Mouse (Mus musculus) liver, postnatal 0 days (tissue): ENCODE results near the gene Hoxa13. TPM values are rescaled to one million over a fixed set of nuclear protein-coding genes. Genes with fewer than 3 reads are reported as not detected.

Source experiments
- ATAC-seq: fragments of 200-750 bp; cut with Nextera tagmentation; 2 replicates; pipeline ENCODE4 v1.8.0; 2017; ENCODE audit warnings: mild to moderate bottlenecking, moderate library complexity
- DNase-seq: peaks from one replicate; pipeline ENCODE4 v3.0.0-alpha.2; 2016
- H3K27ac ChIP-seq: fragments of 300-500 bp; sonication (generic); 2 replicates; pipeline ENCODE4 v1.5.1; 2014; ENCODE audit warnings: antibody characterized with exemption, moderate library complexity, mild to moderate bottlenecking, low read depth
- H3K27me3 ChIP-seq: fragments of 300-500 bp; sonication (generic); 2 replicates; pipeline ENCODE4 v1.6.1; 2014; ENCODE audit warnings: low read length, control low read depth, mixed read lengths; ENCODE audit not compliant: insufficient read depth
- H3K36me3 ChIP-seq: fragments of 300-500 bp; sonication (generic); replicated peaks from 2 replicates; pipeline ENCODE4 v1.6.1; 2014; ENCODE audit warnings: mild to moderate bottlenecking, control low read depth, low read length, moderate library complexity, mixed read lengths; ENCODE audit not compliant: insufficient read depth
- H3K4me1 ChIP-seq: fragments of 300-500 bp; sonication (generic); 2 replicates; pipeline ENCODE4 v1.6.1; 2014; ENCODE audit warnings: antibody characterized with exemption, mild to moderate bottlenecking, control low read depth; ENCODE audit not compliant: insufficient read depth
- H3K4me2 ChIP-seq: fragments of 300-500 bp; sonication (generic); 2 replicates; pipeline ENCODE4 v1.6.1; 2014; ENCODE audit warnings: low read depth, mild to moderate bottlenecking, low read length, moderate library complexity, mixed read lengths
- H3K4me3 ChIP-seq: fragments of 300-500 bp; sonication (generic); 2 replicates; pipeline ENCODE4 v1.5.1; 2014; ENCODE audit warnings: low read depth, low read length
- H3K9ac ChIP-seq: fragments of 300-500 bp; sonication (generic); replicated peaks from 2 replicates; pipeline ENCODE4 v1.6.1; 2014; ENCODE audit warnings: mild to moderate bottlenecking, moderate library complexity
- H3K9me3 ChIP-seq: fragments of 300-500 bp; sonication (generic); 2 replicates; pipeline ENCODE4 v1.6.1; 2016; ENCODE audit warnings: mild to moderate bottlenecking, control low read depth, low read length, mixed read lengths
- CTCF ChIP-seq: sonication (generic); IDR thresholded peaks from 2 replicates; pipeline ENCODE4 v1.5.1; 2016; ENCODE audit warnings: antibody characterized with exemption, low read depth
- EP300 ChIP-seq: IDR thresholded peaks from 2 replicates; pipeline ENCODE4 v1.6.1; 2016; ENCODE audit warnings: antibody characterized with exemption, low read depth, mild to moderate bottlenecking
- WGBS: fragments of 180-500 bp; shearing (Covaris S2); extraction: QIAGEN DNeasy Blood & Tissue Kit; methylation state at CpG from one replicate; pipeline ENCODE4 v1.1.7; 2014; ENCODE audit not compliant: insufficient replicate concordance; 5-methylcytosine and 5-hydroxymethylcytosine counted together
- polyA plus RNA-seq: library from polyadenylated mRNA; unstranded; fragments of >200 nt; fragmentation: Nextera tagmentation; extraction: Ambion mirVana; gene quantifications from 2 replicates; pipeline ENCODE4 v1.2.1, GENCODE M21; 2015

Gene Hoxa13
- polyA plus RNA-seq, 1 experiment from 2014 or later: not detected

DNA sequence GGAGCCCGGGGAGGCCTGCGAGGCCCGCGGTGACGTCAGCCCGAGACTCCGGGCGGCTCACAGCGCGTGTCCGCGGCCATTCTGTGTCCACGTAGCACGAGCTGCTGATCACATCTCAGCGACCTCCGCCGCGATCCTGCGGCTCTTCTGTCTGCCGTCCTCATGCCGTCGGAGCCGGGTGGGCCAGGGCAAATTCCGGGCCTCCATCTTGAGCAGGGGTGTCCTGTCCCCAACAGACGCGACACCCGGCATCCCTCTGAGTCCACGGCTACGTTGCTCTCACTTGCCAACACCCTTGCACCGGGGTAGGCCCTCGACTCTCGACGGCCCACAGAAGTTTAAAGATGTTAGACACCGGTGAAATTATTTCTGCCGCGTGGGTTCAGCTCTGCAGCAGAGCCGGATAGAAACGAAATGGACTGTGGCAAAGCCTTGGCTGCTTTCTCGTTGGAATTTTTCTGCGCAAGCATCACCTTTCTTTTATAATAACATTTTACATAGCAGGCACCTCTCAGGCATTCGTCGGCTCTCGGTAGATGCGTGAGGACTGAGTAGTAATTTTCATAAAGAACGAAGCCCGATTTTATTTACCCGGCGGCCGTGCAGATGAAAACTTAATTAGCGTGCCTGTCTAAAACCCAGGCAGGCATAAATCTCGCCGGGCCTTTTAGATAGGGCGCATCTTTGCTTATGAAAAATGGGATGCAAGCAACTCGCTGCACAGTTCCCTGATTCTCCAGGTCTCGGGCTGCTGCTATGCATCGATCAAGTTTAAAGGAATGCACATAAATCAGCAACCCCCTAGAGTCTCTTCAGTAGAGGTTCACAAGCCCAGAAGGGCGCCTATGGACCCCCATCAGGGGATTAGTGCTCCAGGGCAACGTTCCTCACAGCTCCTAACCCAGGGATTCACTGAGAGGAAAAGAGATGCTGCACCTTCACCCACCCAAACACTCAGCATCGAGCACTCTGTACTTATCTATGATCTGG lies 6.9 kb downstream of the Hoxa13 start:
- H3K27me3 ChIP-seq: peaks cover 97% of the 10 kb centered on the region
- H3K9me3 ChIP-seq: no peaks in the 10 kb centered on the region
- DNase-seq: no peak
- TF ChIP-seq EP300 (no peak), CTCF (no peak)
- WGBS: 2% methylated on average over 59 of the region's 59 CpGs
- no peaks in the 10 kb centered on the region for H3K4me1 ChIP-seq
- ATAC-seq: no peak
- no peak overlapping the region for H3K4me2 ChIP-seq
- H3K4me3 ChIP-seq: no peak overlapping the region
- H3K9ac ChIP-seq: no peak overlapping the region
- H3K27ac ChIP-seq: no peak overlapping the region
- H3K36me3 ChIP-seq: no peaks in the 10 kb centered on the region

GRCm38 (mm10) chr6:52252775-52253376 lies 7.8 kb downstream of the Hoxa13 start:
- H3K9ac ChIP-seq: no peak overlapping the region
- TF ChIP-seq EP300 (no peak), CTCF (no peak)
- no peaks in the 10 kb centered on the region for H3K9me3 ChIP-seq
- 2% methylated on average over 35 of the region's 35 CpGs for WGBS
- no peaks in the 10 kb centered on the region for H3K4me1 ChIP-seq
- no peak overlapping the region for H3K4me3 ChIP-seq
- no peaks in the 10 kb centered on the region for H3K36me3 ChIP-seq
- H3K4me2 ChIP-seq: no peak overlapping the region
- DNase-seq (no peak), ATAC-seq (no peak)
- H3K27ac ChIP-seq: no peak overlapping the region
- peaks cover 97% of the 10 kb centered on the region for H3K27me3 ChIP-seq

DNA sequence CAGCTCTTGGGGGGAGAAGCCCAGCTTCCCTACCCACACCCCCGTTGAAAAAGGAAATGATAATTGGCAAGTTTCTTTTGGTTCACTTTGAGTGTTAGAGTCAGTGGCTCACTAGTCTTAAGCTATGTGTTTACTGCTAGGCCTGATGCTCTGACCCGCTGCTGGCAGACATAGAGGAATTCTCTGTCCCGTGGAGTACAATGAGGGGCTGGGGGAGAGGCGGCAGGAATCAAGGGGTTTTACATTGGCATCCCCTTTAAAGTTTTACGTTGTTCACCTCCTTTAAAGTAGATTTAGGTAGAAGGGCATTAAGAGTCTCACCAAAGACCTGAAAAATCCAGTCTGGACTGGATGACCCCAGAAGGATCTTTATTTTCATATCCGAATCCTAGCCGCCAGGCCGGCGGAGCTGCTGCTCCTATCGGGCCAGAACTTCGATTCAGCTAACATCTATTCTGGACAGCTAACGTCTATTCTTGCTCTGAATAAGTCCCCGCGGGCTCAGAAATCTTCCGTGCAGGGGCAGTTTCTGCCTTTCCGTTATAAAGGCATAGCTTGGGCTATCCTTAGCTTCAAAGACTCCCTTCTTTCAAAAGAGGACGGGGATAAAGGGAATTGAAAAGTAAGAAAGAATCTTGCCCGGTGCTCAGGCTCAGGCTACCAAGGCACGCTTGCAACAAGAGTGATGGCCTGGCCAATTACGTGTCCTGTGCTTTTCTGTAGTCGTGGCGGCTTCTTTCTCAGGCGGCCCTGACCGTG lies 8.5 kb downstream of the Hoxa13 start:
- peaks cover 97% of the 10 kb centered on the region for H3K27me3 ChIP-seq
- TF ChIP-seq CTCF (no peak), EP300 (no peak)
- H3K4me3 ChIP-seq: no peak overlapping the region
- H3K4me1 ChIP-seq: no peaks in the 10 kb centered on the region
- ATAC-seq (no peak), DNase-seq (no peak)
- H3K9ac ChIP-seq: no peak overlapping the region
- WGBS: 5% methylated on average over 24 of the region's 24 CpGs
- H3K36me3 ChIP-seq: no peaks in the 10 kb centered on the region
- no peaks in the 10 kb centered on the region for H3K9me3 ChIP-seq
- no peak overlapping the region for H3K4me2 ChIP-seq
- no peak overlapping the region for H3K27ac ChIP-seq

GRCm38 (mm10) chr6:52251177-52251879 lies 9.4 kb downstream of the Hoxa13 start:
- TF ChIP-seq CTCF (no peak), EP300 (no peak)

DNA sequence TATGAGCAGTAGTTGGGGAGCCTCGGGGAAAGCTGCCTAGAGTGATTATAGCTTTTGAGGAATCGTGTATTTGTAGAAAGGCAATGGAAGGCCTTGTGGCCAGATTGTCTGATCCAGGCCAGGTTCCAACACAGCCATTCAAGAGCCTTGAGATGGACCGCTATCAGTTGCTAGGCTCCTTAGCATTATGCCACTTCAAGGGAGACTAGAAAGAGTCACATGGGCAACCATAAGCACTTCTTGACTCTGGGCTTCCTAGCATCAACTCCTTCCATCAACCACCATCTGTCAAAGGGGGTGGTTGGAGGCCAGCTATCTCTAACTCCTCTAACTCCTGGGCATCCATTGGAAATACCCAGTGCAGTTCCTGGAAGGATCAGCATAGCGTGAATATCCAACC lies 10.9 kb downstream of the Hoxa13 start:
- 2% methylated on average over 4 of the region's 4 CpGs for WGBS
- DNase-seq: no peak
- Histone ChIP-seq H3K4me3 (no peak overlapping the region), H3K4me1 (peaks cover 6% of the 10 kb centered on the region; the same call in 1 of the 2 replicates), H3K9me3 (no peaks in the 10 kb centered on the region), H3K36me3 (no peaks in the 10 kb centered on the region), H3K27ac (no peak overlapping the region), H3K4me2 (no peak overlapping the region), H3K9ac (no peak overlapping the region), H3K27me3 (peaks cover 99% of the 10 kb centered on the region)
- no peak for TF ChIP-seq CTCF
- no peak for TF ChIP-seq EP300
- no peak for ATAC-seq

More at GRCm38 (mm10) chr6:52251177-52251879, 9.4 kb downstream of the Hoxa13 start:
- H3K4me1 ChIP-seq: no peaks in the 10 kb centered on the region
- no peaks in the 10 kb centered on the region for H3K36me3 ChIP-seq
- 10% methylated on average over 7 of the region's 7 CpGs for WGBS
- no peak overlapping the region for H3K4me3 ChIP-seq
- peaks cover 98% of the 10 kb centered on the region for H3K27me3 ChIP-seq
- H3K9me3 ChIP-seq: no peaks in the 10 kb centered on the region
- DNase-seq: no peak
- no peak overlapping the region for H3K9ac ChIP-seq
- no peak overlapping the region for H3K4me2 ChIP-seq
- H3K27ac ChIP-seq: no peak overlapping the region
- no peak for ATAC-seq
